Mouse (Mus musculus) urinary bladder, postnatal 10 days (tissue): ENCODE measurements around the gene Olfr922.

ENCODE experiments used
- DNase-seq: peaks from one replicate; pipeline ENCODE4 v3.0.0; 2022; ENCODE audit warnings: low spot score

Gene Olfr922

DNA sequence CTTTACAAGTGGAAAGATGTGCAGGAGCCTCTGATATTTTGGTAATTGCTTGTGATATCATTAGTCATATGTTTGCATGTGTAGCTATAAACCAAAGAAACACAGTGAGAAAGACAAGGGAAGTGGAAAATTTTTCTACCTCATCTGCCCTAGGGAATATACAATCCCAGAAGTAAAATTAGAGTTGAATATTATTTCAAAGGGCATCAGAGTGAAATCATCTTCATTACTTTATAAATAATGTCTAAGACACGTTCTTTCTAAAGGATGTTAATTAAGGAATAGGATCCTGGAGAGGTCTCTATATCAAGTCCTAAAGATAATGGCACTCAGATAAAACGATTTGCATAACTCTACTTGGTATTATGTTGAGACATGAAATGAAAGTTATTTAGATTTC, at the start of gene Olfr922:
Gene Olfr922, plus strand, starts transcription at position 301 of the 400 bp plus-strand sequence.
- no peak for DNase-seq

DNA sequence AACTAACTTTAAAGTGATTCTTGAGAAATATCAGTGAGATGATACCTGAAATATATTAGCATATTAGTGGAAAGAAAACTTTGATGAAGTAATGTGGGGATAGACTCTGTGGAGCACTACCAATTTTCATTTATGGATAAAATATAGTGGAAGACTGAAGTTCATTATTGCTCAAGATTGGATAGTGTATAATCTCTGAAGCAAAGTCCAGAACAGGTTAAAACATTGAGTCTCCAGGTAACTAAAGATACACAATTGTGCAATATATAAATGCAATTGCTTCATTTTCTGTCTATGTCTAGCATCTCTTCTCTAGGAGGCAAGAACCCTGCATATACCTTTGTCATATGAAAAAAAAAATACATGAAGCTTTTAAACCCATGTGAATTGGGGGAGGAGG, 41.6 kb upstream of the Olfr922 start, which contains the start of gene Olfr921:
Gene Olfr921, plus strand, starts transcription at position 301 of the 400 bp plus-strand sequence.
- DNase-seq, result no peak

DNA sequence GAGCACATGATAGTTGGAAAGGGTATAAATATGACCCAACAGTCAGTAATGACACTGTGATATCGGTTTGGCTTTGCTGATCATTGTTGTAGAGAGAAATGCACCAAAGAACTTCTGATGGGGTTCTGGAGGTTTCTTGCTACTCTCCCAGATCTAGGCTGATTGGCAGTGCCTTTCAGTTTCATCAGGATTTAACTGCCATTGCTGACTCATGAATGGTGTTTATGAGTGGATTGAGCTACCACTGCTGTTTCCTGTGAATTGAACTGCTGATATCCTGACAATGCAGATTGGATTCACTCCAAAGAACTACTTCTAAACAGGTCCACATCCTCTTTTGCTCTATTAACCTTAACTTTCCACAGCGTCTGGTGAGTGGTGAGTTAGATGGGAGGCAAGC, 21.7 kb upstream of the Olfr922 start:
- DNase-seq, result no peak

DNA sequence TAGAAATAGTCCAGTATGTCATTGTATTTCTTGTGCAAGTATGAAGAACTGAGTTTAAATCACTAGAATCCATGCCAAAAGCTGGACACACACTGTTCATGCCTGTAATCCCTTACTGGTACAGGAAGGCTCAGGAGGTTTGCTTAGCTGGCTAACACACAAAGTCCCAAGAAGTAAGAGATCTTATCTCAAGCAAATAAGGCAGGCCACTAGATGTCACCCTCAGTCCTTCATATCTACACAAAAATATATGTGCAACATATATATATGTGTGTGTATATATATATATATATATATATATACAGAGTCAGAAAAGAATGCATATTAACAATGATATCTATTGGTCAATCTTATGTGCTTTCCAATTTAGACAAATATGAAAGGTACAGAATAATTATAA, 8.7 kb upstream of the Olfr922 start:
- no peak for DNase-seq

DNA sequence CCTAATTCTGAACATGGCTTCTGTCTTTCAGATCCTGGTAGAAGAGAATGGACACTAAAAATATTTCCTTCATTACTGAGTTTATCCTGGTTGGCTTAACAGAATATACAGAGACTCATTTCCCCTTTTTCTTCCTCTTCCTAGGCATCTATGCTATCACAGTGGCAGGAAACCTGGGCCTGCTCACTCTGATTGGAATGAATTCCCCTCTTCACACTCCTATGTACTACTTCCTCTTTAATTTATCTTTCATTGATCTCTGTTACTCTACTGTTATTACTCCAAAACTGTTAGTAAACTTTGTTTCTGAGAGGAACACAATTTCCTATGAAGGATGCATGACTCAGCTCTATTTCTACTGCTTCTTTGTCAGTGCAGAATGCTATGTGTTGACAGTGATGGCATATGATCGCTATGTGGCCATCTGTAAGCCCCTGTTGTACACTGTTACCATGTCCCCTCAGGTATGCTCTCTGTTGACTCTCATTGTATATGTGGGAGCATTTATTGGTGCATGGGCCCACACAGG, 1.1 kb downstream of the Olfr922 start:
- no peak for DNase-seq

DNA sequence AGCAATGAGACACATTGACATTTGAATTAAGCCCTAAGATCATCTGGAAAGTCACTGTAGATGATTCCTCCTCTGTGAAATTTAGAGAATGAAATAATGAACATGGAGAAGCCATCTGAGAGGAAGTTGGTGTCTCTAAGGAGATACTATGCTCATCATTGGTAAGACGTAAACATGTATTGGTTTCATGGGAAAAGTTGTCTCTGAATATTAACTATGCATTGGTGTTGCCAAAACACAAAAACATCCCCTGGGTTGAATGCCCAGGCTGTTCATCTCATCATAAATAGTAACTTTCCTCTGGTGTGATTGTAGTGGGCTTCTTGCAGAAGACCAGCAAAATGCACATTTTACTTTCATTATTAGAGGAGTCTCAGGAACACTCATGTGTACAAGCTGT, 11.8 kb downstream of the Olfr922 start, which contains the start of gene Olfr923:
Gene Olfr923, plus strand, starts transcription at position 301 of the 400 bp plus-strand sequence.
- DNase-seq, result no peak

DNA sequence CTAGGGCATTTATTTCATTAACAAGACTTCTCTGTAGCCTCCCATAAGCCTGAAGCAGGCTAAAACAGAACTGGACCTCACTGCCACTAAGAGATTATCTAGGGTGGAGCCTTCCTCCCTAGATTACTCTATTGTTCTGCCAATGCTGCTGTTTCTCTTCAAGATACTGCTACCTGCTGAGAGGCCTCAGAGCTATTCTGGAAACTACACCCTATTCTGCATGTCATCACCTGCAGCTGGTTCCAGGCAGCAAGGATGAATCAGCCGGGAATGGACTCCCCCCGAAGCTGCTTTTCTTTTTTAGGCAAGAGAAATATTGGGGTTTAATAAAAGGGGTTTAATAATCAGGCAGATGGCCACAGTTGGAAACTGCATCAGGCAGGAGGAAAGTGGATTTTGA, 18.6 kb downstream of the Olfr922 start:
- DNase-seq, result no peak

DNA sequence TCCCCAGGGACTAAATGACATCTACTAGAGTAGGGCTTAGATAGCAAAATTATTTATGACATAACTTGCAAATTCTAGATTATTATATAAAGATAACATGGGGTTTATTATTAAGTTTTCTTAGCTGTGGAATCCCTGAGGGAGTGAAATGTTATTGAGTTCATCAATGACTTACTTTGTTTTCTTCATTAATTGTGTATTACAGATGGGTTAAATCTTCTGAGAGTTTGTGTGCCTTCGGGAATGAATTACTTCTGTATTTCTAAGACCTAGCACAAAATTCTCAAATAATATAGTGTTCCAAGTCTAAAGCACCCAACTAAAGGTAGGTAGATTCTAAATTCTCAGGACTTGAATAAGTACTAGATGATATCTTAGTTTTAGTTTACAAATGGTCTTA, 29.7 kb downstream of the Olfr922 start, which contains the start of gene Olfr924:
Gene Olfr924, plus strand, starts transcription at position 301 of the 400 bp plus-strand sequence.
- DNase-seq, result no peak

DNA sequence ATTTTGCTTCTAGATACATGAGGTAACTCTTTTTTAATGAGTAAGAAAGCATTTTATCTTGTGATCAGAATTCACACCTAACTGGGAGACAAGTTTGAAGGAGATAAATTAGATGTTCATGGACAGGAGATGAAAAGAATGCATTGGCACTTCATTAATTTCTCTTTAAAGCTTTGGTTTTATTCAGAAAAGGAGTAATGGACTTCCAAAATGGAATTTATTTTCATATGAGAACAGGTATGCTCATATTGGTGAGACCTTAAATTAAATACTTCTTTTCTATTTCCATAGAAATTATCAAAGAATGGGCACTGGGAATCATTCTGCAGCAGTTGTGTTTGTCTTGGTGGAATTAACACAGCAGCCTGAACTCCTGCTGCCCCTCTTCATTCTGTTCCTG, 40.3 kb downstream of the Olfr922 start, which contains the start of gene Olfr26:
Gene Olfr26, plus strand, starts transcription at position 301 of the 400 bp plus-strand sequence.
- DNase-seq, result no peak
